Mouse (Mus musculus) spleen, embryonic (tissue): Measurements from ENCODE around the gene Elmo3.

Experiments used
- CTCF ChIA-PET: fragments of 350-600 bp; sonication (Branson Sonifier 250); formaldehyde crosslinking; loops from one replicate; lab custom pipeline; 2022; lab: Charles Lee

Elmo3 gene

GRCm38 (mm10) chr8:105295895-105296573 is 9.4 kb upstream of the Elmo3 start, which contains the start of gene Exoc3l:
Exoc3l (minus strand) TSS chr8:105296101.
- CTCF ChIA-PET = interaction anchor here (0.7 kb wide), 1 partner anchor 123 kb away, joined by 3 read pairs; no protein-coding TSS in a partner anchor

- CTCF ChIA-PET = interaction anchor here (0.9 kb wide), 1 partner anchor 16 kb away, joined by 3 read pairs; no protein-coding TSS in a partner anchor
These were observed 7.7 kb upstream of the Elmo3 start, which contains the start of gene E2f4 for GRCm38 (mm10) chr8:105297511-105298192. E2f4 (plus strand) TSS chr8:105297663.

- CTCF ChIA-PET = no interaction called here
These were observed 6.8 kb upstream of the Elmo3 start for GRCm38 (mm10) chr8:105298351-105299252.

- CTCF ChIA-PET = no interaction called here
These were observed 5.4 kb upstream of the Elmo3 start for GRCm38 (mm10) chr8:105299962-105300361.

GRCm38 (mm10) chr8:105303396-105303795 is 2.0 kb upstream of the Elmo3 start:
- CTCF ChIA-PET = interaction anchor here (0.6 to 0.7 kb wide), 2 partner anchors 19 to 303 kb away, joined by 3 to 6 read pairs; no protein-coding TSS in a partner anchor

GRCm38 (mm10) chr8:105303874-105304273 is 1.5 kb upstream of the Elmo3 start:
- CTCF ChIA-PET = interaction anchor here (0.6 to 1.3 kb wide), 2 partner anchors 13 to 18 kb away, joined by 3 read pairs; no protein-coding TSS in a partner anchor

- CTCF ChIA-PET = interaction anchor here (1.3 kb wide), 1 partner anchor 14 kb away, joined by 3 read pairs; no protein-coding TSS in a partner anchor
These were observed 833 bp upstream of the Elmo3 start for GRCm38 (mm10) chr8:105304325-105305210.

GRCm38 (mm10) chr8:105306146-105306691 is 818 bp downstream of the Elmo3 start:
- CTCF ChIA-PET = no interaction called here

- CTCF ChIA-PET = no interaction called here
These were observed 2.3 kb downstream of the Elmo3 start for GRCm38 (mm10) chr8:105307670-105308069.

GRCm38 (mm10) chr8:105308428-105308827 is 3.0 kb downstream of the Elmo3 start:
- CTCF ChIA-PET = interaction anchor here (0.6 kb wide), 2 partner anchors 36 to 260 kb away, joined by 3 to 5 read pairs; no protein-coding TSS in a partner anchor

- CTCF ChIA-PET = no interaction called here
These were observed 3.9 kb downstream of the Elmo3 start for GRCm38 (mm10) chr8:105309142-105309847.

- CTCF ChIA-PET = no interaction called here
These were observed 4.7 kb downstream of the Elmo3 start for GRCm38 (mm10) chr8:105310118-105310517.

GRCm38 (mm10) chr8:105311718-105312117 is 6.3 kb downstream of the Elmo3 start:
- CTCF ChIA-PET = no interaction called here

- CTCF ChIA-PET = no interaction called here
These were observed 7.6 kb downstream of the Elmo3 start for GRCm38 (mm10) chr8:105312891-105313481.

- CTCF ChIA-PET = no interaction called here
These were observed 8.4 kb downstream of the Elmo3 start for GRCm38 (mm10) chr8:105313622-105314402.

- CTCF ChIA-PET = no interaction called here
These were observed 9.8 kb downstream of the Elmo3 start for GRCm38 (mm10) chr8:105315073-105315769.

- CTCF ChIA-PET = interaction anchor here (0.5 to 0.6 kb wide), 2 partner anchors 33 to 46 kb away, joined by 3 to 11 read pairs; no protein-coding TSS in a partner anchor
These were observed 12.5 kb downstream of the Elmo3 start for GRCm38 (mm10) chr8:105317941-105318340.
